Mouse (Mus musculus) erythroblast, adult 5-6 weeks (primary cell): ENCODE measurements around the gene Smarcd1. TPM values are rescaled to one million over a fixed set of nuclear protein-coding genes. Genes with fewer than 3 reads are reported as not detected.

Experiments used
- ATAC-seq: replicated peaks from 2 replicates; pipeline ENCODE4 v1.8.0; 2016; ENCODE audit warnings: moderate number of reproducible peaks, mild to moderate bottlenecking, moderate TSS enrichment, inconsistent platforms; ENCODE audit not compliant: poor library complexity, low FRiP score, severe bottlenecking
- total RNA-seq, 2 experiments: library from RNA; stranded (forward) in 1 of 2; stranded (reverse) in 1 of 2; fragments of 150-400 nt in 1 of 2; fragments of 200-764, 138-1000 nt in 1 of 2; gene quantifications; 2 replicates each; pipeline versions ENCODE4 v1.2.3 to v1.2.4; 2015 to 2017; ENCODE audit warnings: low replicate concordance in 2 of 2

The Smarcd1 gene
- total RNA-seq, 2 experiments from 2014 or later: 13.3 to 14.8 TPM

DNA sequence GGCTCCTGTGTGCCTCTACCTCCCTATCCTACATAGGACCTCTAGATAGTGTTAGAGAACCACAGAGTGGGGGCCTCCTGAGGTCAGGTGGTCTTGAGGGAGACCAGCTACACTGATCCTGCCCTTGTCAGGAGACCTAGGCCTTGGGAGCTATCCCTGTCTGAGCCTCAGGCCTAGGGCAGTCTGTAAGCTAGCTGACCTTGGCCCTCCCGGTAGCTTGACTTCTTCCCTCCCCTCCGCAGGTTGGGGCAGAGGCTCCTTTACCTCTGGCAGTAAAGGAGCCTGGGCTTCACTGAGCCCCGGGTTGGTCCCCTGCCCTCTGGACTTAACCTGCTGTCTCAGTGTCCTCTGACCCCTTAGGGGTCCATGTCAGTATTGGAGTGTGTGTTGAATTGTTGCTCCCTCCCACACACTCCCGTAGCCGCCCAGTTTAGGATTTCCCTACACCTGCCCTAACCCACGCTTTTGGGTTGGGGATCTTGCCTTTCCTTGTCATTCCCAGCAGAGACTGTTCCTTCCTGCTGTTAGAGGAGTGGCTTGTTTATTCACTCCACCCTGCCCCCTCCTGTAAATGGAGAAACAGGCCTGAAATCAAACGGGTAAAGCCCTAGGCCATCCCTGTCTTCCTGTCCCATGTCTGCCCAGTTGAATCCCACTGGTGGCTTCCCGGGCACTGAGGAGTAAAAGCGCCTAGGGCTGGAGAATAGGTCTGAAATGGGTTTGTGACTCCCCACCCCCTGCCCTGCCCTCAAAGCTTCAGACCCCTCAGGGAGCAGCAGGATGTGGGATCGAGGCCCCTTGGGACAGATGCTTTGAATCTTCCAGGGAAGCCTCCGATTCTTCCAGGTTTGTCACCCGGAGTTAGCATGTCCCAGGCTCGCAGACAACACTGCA, 11.0 kb downstream of the Smarcd1 start:
- no peak for ATAC-seq

DNA sequence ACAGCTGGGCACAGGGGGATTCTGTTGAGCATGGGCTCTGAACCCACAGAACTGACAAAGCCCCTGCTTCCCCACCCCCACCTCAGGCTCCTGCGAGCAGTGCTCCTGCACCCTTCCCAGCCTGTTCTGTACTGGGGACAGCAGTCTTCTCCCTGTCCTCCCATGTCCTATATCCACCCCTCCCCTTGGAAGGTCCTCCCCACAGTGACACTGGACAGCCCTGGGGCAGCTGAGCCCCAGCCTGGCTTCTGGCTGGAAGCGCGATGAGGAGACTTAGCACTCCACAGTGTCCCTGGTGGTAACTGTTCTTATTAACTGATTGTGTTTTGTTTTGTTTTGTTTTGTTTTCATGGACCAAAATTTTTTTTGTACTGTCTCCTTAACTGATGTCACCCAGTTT, 11.6 kb downstream of the Smarcd1 start:
- no peak for ATAC-seq

DNA sequence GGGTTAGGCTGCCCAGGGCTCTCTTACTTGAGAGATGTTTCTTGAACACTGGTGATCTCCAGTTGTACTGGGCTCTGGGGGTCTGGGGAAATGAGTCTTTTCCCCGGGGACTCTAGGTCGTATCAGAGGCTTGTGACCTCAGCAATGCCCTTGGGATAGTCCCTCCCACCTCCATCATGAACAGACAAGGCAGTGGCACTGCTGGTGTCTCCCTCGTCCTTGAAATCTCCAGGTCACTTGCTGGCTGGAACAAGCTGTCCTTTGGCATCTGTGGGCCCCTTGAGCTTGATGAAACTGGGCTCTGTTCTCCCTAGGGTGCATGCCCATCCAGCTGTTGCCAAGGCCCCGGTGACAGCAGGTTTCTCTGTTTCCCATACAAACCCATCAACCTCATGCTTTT, 12.3 kb downstream of the Smarcd1 start:
- ATAC-seq: no peak

DNA sequence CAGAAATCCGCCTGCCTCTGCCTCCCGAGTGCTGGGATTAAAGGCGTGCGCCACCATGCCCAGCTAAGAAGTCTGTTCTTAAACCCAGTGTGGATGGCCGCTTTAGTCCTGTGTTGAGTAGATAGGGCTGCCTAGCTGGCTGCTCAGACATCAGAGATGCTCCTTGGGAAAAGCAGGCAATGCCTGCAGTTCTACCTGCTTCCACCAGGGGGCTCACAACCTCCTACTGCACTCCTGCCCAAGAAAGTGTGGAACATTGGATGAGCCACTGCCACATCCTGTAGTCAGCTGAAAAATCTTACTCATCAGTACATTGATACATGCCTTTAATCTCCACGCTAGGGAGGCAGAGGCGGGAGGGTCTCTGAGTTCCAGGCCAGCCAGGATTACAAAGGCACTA, 12.9 kb downstream of the Smarcd1 start:
- peak; percentile 76 for ATAC-seq

DNA sequence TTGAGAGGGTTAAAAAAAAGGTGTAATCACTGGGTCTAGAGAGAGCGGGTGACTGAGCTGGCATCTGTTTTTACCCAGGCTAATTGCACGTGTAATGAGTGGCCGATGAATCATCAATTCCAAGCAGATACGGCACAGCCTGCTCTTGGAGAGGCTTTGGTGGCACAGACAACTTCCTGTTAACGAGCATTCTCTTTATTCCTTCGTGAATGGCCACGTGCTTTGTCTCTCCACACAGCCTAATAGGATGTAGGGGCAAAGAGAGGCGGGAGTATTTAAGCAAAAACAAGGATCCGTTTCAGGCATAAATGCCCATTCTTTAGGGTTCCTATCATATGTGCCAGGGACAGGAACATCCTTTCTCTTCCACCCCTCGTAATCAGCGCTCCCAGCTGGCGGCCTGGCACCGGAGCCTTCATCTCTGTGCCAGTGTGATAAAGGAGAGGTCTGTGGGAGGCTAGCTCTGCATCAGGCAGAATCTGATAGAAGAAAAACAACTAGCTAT, 13.5 kb downstream of the Smarcd1 start:
- ATAC-seq: peak; percentile 82

DNA sequence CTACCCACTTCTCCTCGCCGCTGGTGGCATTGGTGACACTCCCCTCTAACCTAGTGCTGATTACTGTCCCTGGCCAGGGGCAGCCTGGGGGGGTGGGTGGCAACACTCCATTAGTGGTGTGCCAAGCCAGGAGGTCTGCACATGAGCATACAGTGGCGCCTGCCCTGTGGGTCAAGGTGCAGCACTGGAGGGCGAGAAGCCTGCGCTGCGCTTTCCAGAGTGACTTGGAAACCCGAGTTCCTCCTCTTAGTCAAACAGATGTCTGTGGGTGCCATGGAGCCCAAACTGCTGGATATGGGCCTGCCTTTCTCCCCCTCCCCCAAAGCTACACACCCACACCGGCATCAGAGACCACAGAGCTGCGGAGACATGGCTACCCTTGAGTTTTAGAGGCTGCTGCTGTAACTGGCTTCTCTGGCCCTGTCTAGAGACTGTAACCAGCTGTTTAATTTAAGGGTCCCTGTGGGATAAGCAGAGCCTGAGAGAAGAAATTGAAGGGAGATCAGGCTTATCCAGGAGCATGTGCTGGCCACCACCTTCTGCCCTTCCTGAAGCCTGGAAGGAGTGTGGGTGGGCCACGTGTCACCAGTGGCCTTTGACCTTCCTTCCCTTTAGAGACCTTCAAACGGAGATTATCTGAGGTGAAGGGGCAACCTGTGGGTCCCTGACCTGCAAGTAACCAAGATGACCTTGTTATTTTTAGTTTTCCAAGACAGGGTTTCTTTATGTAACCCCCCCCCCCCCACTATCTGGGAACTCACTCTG, 14.2 kb downstream of the Smarcd1 start:
- ATAC-seq: peak; percentile 8; the same call in 1 of the 2 replicates

DNA sequence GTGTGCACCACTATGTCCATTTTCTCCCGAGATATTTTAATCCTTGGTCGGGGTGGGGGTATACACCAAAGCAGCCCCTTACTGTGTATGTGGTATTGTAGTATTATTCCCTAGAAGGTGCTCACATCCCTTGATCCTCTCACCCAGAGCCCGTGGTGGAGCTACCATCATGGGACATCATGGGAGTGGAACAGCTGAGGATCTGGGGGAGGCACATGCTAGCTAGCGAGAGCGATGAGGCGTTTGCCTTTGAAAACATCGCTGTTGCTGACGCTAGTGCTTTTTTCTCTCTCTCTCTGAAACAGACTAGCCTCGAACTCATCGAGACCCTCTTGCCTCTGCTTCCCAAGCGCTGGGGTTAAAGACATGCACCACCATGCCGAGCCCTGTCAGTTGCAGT, 14.9 kb downstream of the Smarcd1 start:
- no peak for ATAC-seq

DNA sequence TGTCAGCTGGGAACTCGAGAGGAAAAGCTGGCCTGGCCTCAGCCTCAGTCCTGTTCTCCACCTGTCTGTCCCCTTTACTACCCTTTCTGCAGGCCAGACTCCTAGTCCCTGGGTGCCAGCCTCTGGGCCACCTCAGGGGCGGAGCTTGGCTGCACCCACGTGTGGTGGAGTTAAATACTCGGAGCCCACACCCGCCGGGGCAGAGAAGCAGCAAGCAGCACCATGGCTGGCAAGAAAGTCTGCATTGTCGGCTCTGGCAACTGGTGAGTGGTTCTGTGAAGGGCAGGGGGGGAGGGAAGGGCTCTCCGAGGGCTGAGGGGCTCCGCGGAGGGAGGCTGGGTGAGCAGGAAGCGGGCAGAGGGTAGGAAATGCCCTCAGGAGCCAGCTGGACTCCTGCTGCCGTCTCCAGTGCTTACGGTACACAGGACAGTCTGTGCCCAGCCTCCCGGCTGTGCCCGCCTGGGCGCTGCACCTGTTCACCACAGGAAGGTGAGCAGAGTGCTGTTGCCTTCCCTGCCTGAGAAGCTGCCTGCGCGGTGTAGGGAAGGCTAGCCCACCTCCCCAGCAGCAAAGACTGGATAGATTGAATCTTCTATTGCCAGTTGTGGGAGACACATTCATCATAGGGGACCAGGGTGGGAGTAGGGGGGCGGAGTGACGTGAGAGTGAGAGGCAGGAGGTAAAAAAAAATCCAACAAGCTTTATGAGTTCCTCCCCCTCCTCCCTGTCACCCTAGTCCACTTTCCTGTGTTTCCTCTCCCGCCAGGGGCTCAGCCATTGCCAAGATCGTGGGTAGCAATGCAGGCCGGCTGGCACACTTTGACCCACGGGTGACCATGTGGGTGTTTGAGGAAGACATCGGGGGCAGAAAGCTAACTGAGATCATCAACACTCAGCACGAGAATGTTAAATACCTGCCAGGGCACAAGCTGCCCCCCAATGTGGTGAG, 15.7 kb downstream of the Smarcd1 start, which contains the start of gene Gpd1:
Gene Gpd1 (plus strand): TSS at position 130 of the 949 bp plus-strand sequence.
- ATAC-seq: no peak

DNA sequence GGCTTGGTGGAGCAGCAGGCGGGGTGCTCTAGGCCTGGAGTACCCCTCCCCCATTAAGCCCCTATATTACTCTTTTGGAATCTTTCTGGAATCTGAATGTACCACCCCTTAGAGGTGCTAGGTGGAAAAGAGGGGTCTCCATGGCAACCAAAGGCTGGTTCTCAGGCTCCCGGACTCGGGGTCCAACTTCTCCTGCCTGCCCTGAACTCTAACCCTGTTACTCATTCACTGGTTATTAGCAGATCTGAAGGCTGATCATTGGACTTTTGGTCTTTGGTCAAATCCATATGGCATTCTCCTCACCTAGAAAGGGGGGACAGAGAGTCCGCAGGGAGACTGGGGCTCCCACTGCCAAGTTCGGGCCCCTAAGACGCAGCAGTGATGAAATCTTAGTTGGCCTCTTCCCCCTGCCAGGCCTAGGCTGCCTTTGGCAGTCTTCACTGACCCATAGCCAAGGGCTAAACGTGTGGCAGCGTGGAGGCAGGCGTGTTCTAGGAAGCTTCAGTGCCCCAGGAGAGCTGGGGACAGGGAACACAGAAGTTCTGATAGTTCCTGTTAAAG, 16.6 kb downstream of the Smarcd1 start:
- ATAC-seq: no peak

DNA sequence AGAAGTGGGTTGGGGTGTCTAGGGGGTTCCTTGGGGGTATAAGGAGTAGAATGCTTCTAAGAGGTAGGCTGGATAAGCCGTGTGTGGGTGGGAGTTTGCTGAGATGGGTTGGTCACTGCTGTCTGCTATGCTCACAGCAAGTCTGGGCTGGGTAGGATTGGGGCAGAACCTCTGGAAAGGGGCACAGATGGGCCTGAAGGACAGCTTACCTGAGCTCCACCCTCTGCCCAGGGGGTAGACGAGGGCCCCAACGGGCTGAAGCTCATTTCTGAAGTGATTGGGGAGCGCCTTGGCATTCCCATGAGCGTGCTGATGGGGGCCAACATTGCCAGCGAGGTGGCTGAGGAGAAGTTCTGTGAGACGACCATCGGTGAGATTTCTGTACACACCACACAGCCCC, 17.9 kb downstream of the Smarcd1 start:
- no peak for ATAC-seq

DNA sequence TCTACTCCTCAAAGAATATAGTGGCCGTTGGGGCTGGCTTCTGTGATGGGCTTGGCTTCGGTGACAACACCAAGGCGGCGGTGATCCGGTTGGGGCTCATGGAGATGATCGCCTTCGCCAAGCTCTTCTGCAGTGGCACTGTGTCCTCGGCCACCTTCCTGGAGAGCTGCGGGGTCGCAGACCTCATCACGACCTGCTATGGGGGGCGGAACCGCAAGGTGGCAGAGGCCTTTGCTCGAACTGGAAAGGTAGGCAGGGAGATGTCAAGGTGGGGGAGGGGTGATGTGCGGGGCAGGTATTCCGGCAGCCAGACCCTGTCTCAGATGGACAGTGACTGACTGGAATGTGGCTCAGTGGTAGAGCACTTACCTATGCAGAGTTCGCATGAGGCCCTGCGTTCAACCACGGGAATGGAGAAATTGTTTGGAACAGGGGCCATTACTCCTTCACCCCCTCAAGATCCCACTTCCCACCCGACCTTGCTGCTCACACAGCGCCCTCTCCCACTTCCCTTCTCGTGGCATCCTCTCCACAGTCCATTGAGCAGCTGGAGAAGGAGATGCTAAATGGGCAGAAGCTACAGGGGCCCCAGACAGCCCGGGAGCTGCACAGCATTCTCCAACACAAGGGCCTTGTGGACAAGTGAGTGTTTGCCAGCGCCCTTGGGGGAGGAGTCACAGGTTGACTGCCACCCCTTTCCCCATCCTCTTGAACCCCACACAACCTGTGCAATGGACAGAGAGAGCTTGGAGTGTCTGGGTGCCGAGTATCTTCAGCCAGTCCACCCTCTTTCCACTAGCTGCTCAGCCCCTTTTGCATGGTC, 20.2 kb downstream of the Smarcd1 start:
- no peak for ATAC-seq

DNA sequence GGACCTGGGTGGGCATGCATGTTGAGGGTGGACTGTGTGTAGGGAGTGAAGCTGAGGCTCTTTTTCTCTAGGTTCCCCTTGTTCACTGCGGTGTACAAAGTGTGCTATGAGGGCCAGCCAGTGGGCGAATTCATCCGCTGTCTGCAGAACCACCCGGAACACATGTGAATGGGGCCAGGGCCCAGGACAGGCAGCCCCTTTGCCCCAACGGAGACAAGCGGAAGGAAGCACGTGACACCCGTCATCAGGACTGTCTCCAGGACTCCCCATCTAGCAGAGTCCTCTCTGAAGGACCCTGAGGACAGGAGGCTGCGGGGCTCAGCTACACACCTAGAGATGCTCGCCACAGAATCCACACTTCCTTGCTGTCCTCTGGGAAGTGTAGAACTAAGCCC, 21.2 kb downstream of the Smarcd1 start:
- no peak for ATAC-seq

DNA sequence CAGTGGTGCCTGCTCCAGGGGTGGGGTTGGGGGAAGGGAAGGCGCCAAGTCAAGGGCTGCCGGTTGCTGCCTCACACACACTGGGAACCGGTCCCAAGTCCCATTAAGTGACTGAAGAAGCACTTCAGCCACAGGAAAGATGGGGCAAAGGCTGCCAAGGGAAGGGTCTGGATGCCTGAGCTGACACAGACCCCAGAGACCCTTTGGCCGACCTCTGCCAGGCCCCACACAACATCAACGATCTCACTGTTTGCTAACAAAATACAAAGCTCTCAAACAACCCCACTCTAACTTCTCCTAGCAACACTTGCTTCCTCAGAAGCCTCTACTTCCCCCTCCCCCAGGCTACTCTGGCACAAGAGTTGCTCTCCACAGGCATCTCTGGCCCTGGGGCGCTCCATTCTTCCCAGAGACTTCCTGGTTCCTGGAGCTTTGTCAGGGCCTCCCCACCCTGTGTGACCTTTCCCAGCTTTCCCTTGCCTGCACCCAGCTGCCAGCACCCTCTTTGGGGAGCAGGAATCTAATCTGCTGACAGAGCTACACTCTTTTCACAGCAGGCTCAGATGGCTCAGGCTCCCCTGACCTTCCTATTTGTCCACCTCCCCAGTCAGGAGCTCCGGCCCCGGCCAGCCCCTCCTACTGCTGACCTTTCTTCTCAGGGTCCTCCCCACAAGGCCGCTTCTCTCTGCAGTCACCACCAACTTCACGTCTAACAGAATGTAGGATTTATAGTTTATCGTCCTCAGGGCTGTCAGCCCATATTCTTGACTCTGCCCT, 21.8 kb downstream of the Smarcd1 start:
- no peak for ATAC-seq

DNA sequence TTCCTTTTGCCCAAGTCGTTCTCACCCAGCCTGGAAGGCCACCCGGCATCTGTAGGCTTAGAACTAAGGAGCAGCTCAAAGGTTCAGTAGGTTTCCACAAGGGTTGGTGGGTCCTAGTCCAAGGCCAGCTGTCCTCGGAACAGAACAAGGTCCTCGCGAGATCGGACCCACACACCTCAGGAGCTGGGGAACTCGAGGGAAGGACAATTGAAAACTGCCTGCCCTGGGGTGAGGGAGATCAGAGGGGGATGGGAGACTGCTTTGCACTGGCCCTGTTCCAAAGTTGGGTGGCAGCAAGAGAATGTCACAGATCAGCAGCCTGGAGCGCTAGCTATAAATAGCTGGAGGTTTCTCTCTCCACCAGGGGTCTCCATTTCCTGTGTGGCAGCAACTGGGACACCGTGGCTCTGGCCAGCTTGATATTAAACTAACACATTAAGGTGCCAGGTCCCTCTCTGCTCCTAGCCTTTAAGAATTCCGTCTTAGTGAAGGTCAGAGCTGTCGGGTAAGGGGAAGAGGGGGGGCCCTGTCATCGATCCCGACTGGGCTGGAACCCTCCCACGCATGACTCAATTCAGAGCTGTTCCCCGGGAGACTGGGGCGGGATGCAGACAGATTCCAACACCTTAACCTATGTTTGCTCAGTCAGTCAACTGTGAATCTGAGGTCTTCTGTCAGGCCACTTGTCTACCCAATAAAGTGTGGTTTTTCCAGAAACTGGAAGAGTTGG, 22.5 kb downstream of the Smarcd1 start:
- ATAC-seq: no peak

DNA sequence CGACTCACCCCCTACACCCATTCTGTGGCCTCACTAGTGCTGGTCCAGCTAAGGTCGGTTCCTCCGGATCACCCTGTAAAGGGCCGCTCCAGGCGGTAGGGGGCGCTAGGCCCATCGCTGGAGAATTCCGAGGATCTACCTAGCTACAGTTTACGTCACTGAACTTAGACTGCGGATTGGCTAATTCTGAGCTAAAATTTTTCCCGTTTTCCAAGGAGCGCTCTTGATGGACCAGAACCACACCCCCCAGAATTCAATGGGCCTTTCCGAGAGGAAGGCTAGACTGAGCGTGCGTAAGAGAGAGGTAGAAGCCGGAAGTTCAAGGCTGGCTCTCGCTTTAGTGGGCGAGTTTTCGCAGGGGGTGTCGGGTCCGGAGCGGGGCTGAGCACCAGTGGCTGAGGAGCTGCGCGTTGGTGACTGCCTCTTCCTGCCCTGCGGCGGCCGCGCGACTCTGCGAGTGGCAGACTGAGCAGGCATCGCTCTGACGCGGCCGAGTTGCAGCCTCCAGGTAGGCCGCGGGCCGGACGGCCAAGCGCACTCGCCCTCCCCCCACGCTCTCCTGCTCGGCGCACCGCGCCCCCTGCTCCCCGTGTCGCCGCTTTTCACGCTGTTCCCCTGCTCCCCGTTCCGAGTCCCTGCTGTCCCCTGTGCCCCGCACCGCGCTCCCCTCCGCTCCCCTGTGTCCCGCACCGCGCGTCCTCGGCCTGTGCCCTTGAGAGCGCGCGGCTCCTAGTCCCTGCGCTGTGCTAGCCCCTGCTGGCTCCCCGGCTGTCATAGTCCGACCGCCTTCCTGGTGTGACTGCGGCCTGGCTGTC, 23.6 kb downstream of the Smarcd1 start, which contains the start of gene Cox14:
Gene Cox14 (plus strand): TSS at position 278 of the 815 bp plus-strand sequence.
- peak; percentile 85 for ATAC-seq

DNA sequence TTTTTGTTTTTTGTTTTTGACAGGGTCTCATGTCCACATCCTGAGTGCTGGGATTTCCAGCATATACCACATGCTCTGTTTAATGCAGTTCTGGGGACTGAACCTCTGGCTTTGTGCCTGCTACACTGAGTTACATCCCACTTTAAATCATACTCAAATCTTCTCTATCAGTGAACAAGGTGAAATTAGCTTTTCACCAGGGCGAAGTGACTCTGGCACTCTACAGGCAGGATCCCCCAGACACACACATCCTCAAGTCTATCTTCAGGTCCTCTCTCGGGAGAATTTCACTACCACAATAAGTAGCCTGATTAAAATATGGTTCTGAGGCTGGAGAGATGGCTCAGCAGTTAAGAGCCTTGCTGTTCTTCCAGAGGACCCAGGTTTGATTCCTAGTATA, 24.6 kb downstream of the Smarcd1 start:
- ATAC-seq: no peak
